Comparison of ENCODE assay signal across 34 mouse cellular contexts in genomic region chr6:128747006-128747405, GRCm38 (mm10). TPM values are rescaled to one million over a fixed set of nuclear protein-coding genes. Genes with fewer than 3 reads are reported as not detected.
"Had no signal": no experiment of that assay in that cellular context is flagged by ENCODE, and none has a peak within 500 bp of the region (broad histone marks: within the 10 kb centered on the region; RNA-seq: fewer than 3 reads in every experiment).

No protein-coding gene starts in this region.

RNA-seq across cellular contexts. Expression of gene Klrb1, which starts 24.1 kb away (rescaled TPM):
- total RNA-seq: common myeloid progenitor, adult 5-6 weeks; forebrain, postnatal 0 days; gastrocnemius, adult 18-20 months; gastrocnemius, adult 2 months; gastrocnemius, adult 8-10 months; gastrocnemius, postnatal 10 days; gastrocnemius, postnatal 14 days; gastrocnemius, postnatal 25 days; gastrocnemius, postnatal 36 days; gastrocnemius, postnatal 4 days; granulocyte monocyte progenitor cell, adult 5-6 weeks; heart, adult 18-20 months; heart, adult 2 months; heart, adult 8-10 months had no signal
- polyA plus RNA-seq: cortical plate, adult 2 months; embryonic facial prominence, embryonic 10.5 days; embryonic facial prominence, embryonic 11.5 days; embryonic facial prominence, embryonic 12.5 days; embryonic facial prominence, embryonic 13.5 days; embryonic facial prominence, embryonic 14.5 days; embryonic facial prominence, embryonic 15.5 days; erythroblast, embryonic 14.5 days; forebrain, embryonic 10.5 days; forebrain, embryonic 11.5 days; forebrain, embryonic 12.5 days; forebrain, embryonic 13.5 days; forebrain, embryonic 14.5 days; forebrain, embryonic 15.5 days; forebrain, embryonic 16.5 days; frontal cortex, adult 2 months; gonadal fat pad, adult 2 months; heart, adult 2 months; heart, embryonic 10.5 days; heart, embryonic 11.5 days; heart, embryonic 12.5 days had no signal

RNA-seq across cellular contexts. Expression of gene Klrb1c, which starts 42.0 kb away (rescaled TPM):
- total RNA-seq: gastrocnemius, adult 18-20 months; gastrocnemius, adult 2 months; gastrocnemius, adult 8-10 months; gastrocnemius, postnatal 25 days; gastrocnemius, postnatal 36 days; heart, adult 18-20 months had no signal
- polyA plus RNA-seq: embryonic facial prominence, embryonic 10.5 days; embryonic facial prominence, embryonic 11.5 days; embryonic facial prominence, embryonic 12.5 days; embryonic facial prominence, embryonic 13.5 days; embryonic facial prominence, embryonic 14.5 days; erythroblast, embryonic 14.5 days; forebrain, embryonic 10.5 days; forebrain, embryonic 11.5 days; forebrain, embryonic 12.5 days; forebrain, embryonic 13.5 days; forebrain, embryonic 14.5 days; forebrain, embryonic 15.5 days; frontal cortex, adult 2 months; heart, embryonic 11.5 days; heart, embryonic 12.5 days had no signal
